Mouse (Mus musculus) forebrain, embryonic 14.5 days (tissue): ENCODE measurements at regions not wholly inside any gene's neighbourhood (a gene's known extent, or its start where the extent isn't known, plus 50 kb on each side); places are given as distances from the start of the nearest gene placed in this dataset.
A peak's percentile ranks its signal among the peaks of the same experiment; 100 is the strongest.

Experiments used
- ATAC-seq: fragments of 200-750 bp; cut with Nextera tagmentation; 2 replicates; pipeline ENCODE4 v1.8.0; 2017; ENCODE audit warnings: mild to moderate bottlenecking, moderate library complexity
- DNase-seq: peaks from one replicate; pipeline ENCODE4 v3.0.0-alpha.2; 2015; ENCODE audit warnings: low spot score
- H3K27ac ChIP-seq: fragments of 300-500 bp; sonication (generic); 2 replicates; pipeline ENCODE4 v1.5.1; 2014; ENCODE audit warnings: low read depth, mild to moderate bottlenecking, control low read depth, low read length, moderate library complexity
- H3K27me3 ChIP-seq: fragments of 300-500 bp; sonication (generic); replicated peaks from 2 replicates; pipeline ENCODE4 v1.6.1; 2014; ENCODE audit warnings: low read length, control low read depth, mixed read lengths; ENCODE audit not compliant: control insufficient read depth, insufficient read depth
- H3K36me3 ChIP-seq: fragments of 300-500 bp; sonication (generic); 2 replicates; pipeline ENCODE4 v1.6.1; 2014; ENCODE audit warnings: low read length, control low read depth; ENCODE audit not compliant: control insufficient read depth, insufficient read depth
- H3K4me1 ChIP-seq: fragments of 300-500 bp; sonication (generic); 2 replicates; pipeline ENCODE4 v1.6.1; 2014; ENCODE audit warnings: antibody characterized with exemption, low read length, control low read depth; ENCODE audit not compliant: control insufficient read depth, insufficient read depth
- H3K4me2 ChIP-seq: fragments of 300-500 bp; sonication (generic); 2 replicates; pipeline ENCODE4 v1.6.1; 2014; ENCODE audit warnings: mild to moderate bottlenecking, control low read depth, low read length
- H3K4me3 ChIP-seq: fragments of 300-500 bp; sonication (generic); 2 replicates; pipeline ENCODE4 v1.5.1; 2014; ENCODE audit warnings: low read depth, low read length, control low read depth
- H3K9ac ChIP-seq: fragments of 300-500 bp; sonication (generic); 2 replicates; pipeline ENCODE4 v1.6.1; 2014; ENCODE audit warnings: mild to moderate bottlenecking, low read length, control low read depth, moderate library complexity
- H3K9me3 ChIP-seq: fragments of 300-500 bp; sonication (generic); replicated peaks from 2 replicates; pipeline ENCODE4 v1.6.1; 2016; ENCODE audit warnings: low read length, control low read depth, mixed read lengths; ENCODE audit not compliant: control insufficient read depth
- WGBS: fragments of 180-500 bp; shearing (Covaris S2); extraction: QIAGEN DNeasy Blood & Tissue Kit; methylation state at CpG from one replicate; pipeline ENCODE4 v1.1.7; 2014; 5-methylcytosine and 5-hydroxymethylcytosine counted together

DNA sequence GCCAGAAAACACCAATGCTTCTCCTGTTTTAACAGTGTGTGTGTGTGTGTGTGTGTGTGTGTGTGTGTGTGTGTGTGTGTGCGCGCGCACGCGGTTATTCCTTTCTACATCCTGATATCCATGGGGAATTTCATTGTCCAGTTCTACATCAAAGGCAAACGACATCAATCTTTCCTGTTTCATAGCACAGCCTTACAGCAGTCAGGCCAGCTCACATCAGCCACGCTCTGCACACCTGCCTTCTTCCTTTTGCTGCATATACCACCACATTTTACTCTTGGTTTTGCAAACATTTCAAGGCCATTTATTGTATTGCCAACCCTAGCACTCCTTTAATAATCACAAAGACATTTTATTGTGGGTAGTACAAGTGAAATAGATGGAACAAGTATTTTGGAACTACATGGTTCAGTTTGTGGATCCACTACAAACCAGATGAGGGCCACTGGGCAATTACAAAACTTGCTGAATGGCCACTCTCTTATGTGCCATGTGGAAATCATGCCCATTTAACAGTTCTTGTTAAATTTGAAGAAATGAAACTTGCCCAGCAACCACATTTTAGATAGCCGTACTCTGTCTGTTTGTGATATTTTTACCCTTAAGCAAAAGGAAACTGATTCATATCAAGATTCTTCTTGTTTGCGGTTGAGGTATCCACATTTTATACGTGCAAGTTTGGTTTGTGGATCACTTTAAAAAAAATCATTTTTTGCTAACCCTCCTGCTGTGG lies 70.9 kb upstream of the Trim52 start:
- Histone ChIP-seq H3K4me1 (no peaks in the 10 kb centered on the region), H3K9ac (no peak overlapping the region), H3K9me3 (no peaks in the 10 kb centered on the region), H3K4me2 (no peak overlapping the region), H3K36me3 (no peaks in the 10 kb centered on the region), H3K27me3 (no peaks in the 10 kb centered on the region), H3K27ac (no peak overlapping the region), H3K4me3 (no peak overlapping the region)
- ATAC-seq (no peak), DNase-seq (no peak)
- WGBS = 86% methylated on average over 10 of the region's 10 CpGs

DNA sequence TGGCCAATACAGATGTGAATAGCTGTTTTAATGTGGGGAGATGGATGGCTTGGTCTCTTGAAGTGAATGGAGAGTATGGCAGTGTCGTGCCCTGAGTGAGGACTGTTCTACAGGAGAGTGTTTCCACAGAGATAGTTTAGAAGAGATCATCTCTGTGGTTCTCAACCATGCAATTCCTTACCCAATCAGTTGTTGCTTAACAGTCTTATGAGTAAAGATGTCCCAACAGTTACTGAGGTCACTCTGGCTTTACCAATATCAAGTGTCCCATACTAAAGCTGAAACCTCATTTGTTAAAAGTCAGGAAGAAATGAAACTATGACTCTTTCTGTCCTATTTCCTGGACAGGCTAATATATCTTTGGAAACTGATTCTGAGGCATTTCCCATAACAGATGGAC lies 61.7 kb upstream of the Trim52 start:
- Histone ChIP-seq H3K9me3 (no peaks in the 10 kb centered on the region), H3K4me3 (no peak overlapping the region), H3K36me3 (no peaks in the 10 kb centered on the region), H3K9ac (no peak overlapping the region), H3K27ac (no peak overlapping the region), H3K27me3 (no peaks in the 10 kb centered on the region), H3K4me2 (no peak overlapping the region), H3K4me1 (no peaks in the 10 kb centered on the region)
- ATAC-seq (no peak), DNase-seq (no peak)
- WGBS = 83% methylated on average over 1 of the region's 1 CpGs

DNA sequence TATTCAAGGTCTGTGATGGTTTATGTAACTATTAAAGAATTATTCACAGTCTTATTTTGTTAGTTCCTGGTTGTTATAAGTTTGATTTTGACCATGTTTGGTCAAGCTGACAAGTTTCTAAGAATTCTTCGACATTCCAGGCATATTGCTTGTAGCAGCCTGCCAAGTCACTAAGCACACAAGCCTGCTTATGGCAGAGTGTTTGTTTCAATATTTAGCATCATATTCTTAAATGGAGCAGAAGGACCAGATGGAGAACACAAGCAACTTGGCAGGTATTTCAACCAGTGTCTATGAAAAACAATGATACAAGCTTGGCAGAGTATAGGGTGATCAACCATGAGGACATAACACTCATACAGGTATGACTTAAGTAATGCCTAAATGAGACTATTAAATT lies 55.8 kb upstream of the Trim52 start:
- no peak overlapping the region for H3K4me3 ChIP-seq
- H3K27me3 ChIP-seq = no peaks in the 10 kb centered on the region
- no peaks in the 10 kb centered on the region for H3K9me3 ChIP-seq
- H3K36me3 ChIP-seq = no peaks in the 10 kb centered on the region
- ATAC-seq (no peak), DNase-seq (peak; percentile 42)
- H3K4me1 ChIP-seq = no peaks in the 10 kb centered on the region
- H3K9ac ChIP-seq = no peak overlapping the region
- 76% methylated on average over 1 of the region's 1 CpGs for WGBS
- no peak overlapping the region for H3K27ac ChIP-seq
- H3K4me2 ChIP-seq = no peak overlapping the region

DNA sequence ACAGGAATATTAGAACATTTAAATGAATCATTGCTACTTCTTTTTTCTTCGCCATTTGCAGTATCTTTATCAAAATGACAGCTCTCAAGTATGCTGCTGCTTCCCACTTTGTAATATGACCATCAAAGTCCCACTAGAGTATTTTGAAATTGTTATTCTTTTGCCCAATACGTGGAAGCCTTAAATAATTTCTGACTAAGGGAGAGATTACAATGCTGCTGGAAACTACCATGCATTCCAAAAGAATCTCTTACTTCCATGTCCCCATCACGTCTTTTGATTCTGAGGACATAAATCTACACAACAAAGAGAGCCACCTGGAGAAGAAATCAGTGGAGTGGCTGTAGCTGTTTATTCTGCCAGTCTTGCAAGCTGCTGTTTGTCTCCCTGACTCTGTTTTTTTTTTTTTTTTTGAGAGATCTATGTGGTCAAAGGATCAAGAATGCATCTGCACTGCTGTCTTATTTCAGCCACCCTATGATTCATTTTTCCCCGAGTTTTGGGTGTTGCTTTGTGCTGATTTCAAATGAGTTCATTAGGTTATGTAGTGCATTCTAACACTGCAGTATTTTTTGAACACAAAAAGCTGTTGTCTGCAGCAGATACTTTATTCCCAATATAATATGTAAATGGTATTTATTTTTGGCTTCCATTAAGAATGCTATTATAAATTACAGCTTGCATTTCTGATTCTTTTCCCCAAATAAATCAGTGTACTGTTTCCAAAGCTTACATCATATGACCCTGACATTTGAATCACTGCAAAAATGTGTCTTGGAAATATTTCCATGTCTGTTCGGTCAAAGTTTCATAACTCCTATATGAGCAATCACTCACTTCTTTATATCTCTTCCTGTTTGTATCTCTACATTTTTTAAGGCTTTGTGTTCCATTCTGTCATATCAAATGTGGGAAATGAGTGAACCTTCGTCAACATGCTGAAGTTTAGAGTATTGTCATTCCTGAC lies 53.1 kb upstream of the Trim52 start:
- no peak overlapping the region for H3K27ac ChIP-seq
- no peak overlapping the region for H3K9ac ChIP-seq
- no peaks in the 10 kb centered on the region for H3K4me1 ChIP-seq
- no peak overlapping the region for H3K4me3 ChIP-seq
- no peaks in the 10 kb centered on the region for H3K9me3 ChIP-seq
- no peak overlapping the region for H3K4me2 ChIP-seq
- H3K27me3 ChIP-seq = no peaks in the 10 kb centered on the region
- no peaks in the 10 kb centered on the region for H3K36me3 ChIP-seq
- DNase-seq = no peak
- WGBS = 68% methylated on average over 6 of the region's 6 CpGs
- no peak for ATAC-seq
